In the genomic region with DNA sequence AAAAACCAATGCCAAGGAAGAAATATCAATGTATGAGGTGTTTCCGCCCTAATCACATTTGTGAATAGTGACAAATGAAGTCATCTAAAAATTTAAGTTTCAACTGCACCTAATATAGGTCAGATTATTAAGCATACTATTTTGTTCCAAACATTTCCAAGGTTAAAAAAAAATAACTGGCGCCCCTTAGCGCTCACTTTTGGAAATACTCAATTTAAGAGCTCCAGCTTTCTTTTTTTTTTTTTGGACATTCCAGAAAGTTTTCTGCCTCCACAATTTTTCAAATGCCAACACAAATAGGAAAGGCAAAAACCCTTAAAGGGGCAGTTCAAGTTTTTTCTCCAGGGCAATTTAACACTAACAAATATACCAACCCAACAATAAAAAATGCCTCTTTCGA, we compare ENCODE assay signal across 8 mouse cellular contexts. TPM values are rescaled to one million over a fixed set of nuclear protein-coding genes. Genes with fewer than 3 reads are reported as not detected.
DNase-seq lines count a peak whose midpoint lies in the region; ATAC-seq and TF ChIP-seq lines count a peak whose summit lies in the region.

No protein-coding gene starts in this region.

- H3K27ac ChIP-seq in bone marrow macrophage, adult 2 months (ENCODE audit: insufficient read depth, low read depth, low read length): peak overlapping the region; percentile 99
- peak overlapping the region; percentile 99 for H3K27ac ChIP-seq in forebrain, embryonic 10.5 days
- H3K27ac ChIP-seq in hindbrain, postnatal 0 days: peak overlapping the region; percentile 98
- H3K27ac ChIP-seq in liver, embryonic 16.5 days (ENCODE audit: low read length): peak overlapping the region; percentile 94

- ATAC-seq in hindbrain, postnatal 0 days: no peak
- no peak for ATAC-seq in liver, embryonic 16.5 days (ENCODE audit: low read depth)

- 9% methylated on average over 4 of the region's 4 CpGs for WGBS in forebrain, embryonic 10.5 days
- under 1% methylated on average over 4 of the region's 4 CpGs for WGBS in hindbrain, postnatal 0 days
- WGBS in liver, embryonic 16.5 days (ENCODE audit: insufficient replicate concordance): 7% methylated on average over 4 of the region's 4 CpGs

- H3K4me1 ChIP-seq in bone marrow macrophage, adult 2 months (ENCODE audit: control insufficient read depth, insufficient read depth, low read length): peaks cover 21% of the 10 kb centered on the region
- H3K4me1 ChIP-seq in forebrain, embryonic 10.5 days: peaks cover 55% of the 10 kb centered on the region
- H3K4me1 ChIP-seq in hindbrain, postnatal 0 days (ENCODE audit: insufficient read depth, low read length): peaks cover 11% of the 10 kb centered on the region
- peaks cover 11% of the 10 kb centered on the region for H3K4me1 ChIP-seq in liver, embryonic 16.5 days (ENCODE audit: control insufficient read depth, low read depth, low read length)

- H3K4me3 ChIP-seq in bone marrow macrophage, adult 2 months (ENCODE audit: insufficient read depth, low read length): peak overlapping the region; percentile 98
- H3K4me3 ChIP-seq in forebrain, embryonic 10.5 days: peak overlapping the region; percentile 88
- peak overlapping the region; percentile 96 for H3K4me3 ChIP-seq in hindbrain, postnatal 0 days (ENCODE audit: low read length)
- peak overlapping the region; percentile 94 for H3K4me3 ChIP-seq in liver, embryonic 16.5 days (ENCODE audit: low read depth, low read length)

- peak; percentile 40 for DNase-seq in thymus, postnatal 0 days (ENCODE audit: low spot score)
- no peak for DNase-seq in thymus, adult 18-20 months
- DNase-seq in forebrain, embryonic 10.5 days (ENCODE audit: extremely low spot score, low spot score): no peak
- DNase-seq in hindbrain, postnatal 0 days (ENCODE audit: low spot score): peak; percentile 86
- peak; percentile 49 for DNase-seq in skeletal muscle tissue, adult 2 months (ENCODE audit: low read depth, low spot score)
- DNase-seq in right cerebral cortex, postnatal 25 days: no peak

- peak overlapping the region; percentile 55 for H3K4me2 ChIP-seq in hindbrain, postnatal 0 days (ENCODE audit: low read depth, low read length)
- peak overlapping the region; percentile 92 for H3K4me2 ChIP-seq in liver, embryonic 16.5 days (ENCODE audit: low read depth, low read length)

- no peaks in the 10 kb centered on the region for H3K27me3 ChIP-seq in forebrain, embryonic 10.5 days (ENCODE audit: poor library complexity, severe bottlenecking)
- H3K27me3 ChIP-seq in hindbrain, postnatal 0 days (ENCODE audit: insufficient read depth, low read length): no peaks in the 10 kb centered on the region
- H3K27me3 ChIP-seq in liver, embryonic 16.5 days (ENCODE audit: control insufficient read depth, insufficient read depth, low read depth, low read length): no peaks in the 10 kb centered on the region

- H3K36me3 ChIP-seq in forebrain, embryonic 10.5 days (replicated peaks): peaks cover 12% of the 10 kb centered on the region
- H3K36me3 ChIP-seq in hindbrain, postnatal 0 days (ENCODE audit: insufficient read depth, low read length): no peaks in the 10 kb centered on the region
- H3K36me3 ChIP-seq in liver, embryonic 16.5 days (ENCODE audit: control insufficient read depth, insufficient read depth): no peaks in the 10 kb centered on the region

- H3K9me3 ChIP-seq in forebrain, embryonic 10.5 days: no peaks in the 10 kb centered on the region
- no peaks in the 10 kb centered on the region for H3K9me3 ChIP-seq in hindbrain, postnatal 0 days (ENCODE audit: low read length)
- no peaks in the 10 kb centered on the region for H3K9me3 ChIP-seq in liver, embryonic 16.5 days (replicated peaks; ENCODE audit: control insufficient read depth, low read length)

- no peak for TF ChIP-seq POLR2A in bone marrow macrophage, adult 2 months (IDR thresholded peaks at IDR 0.05; ENCODE audit: borderline replicate concordance, low read depth, low read length)

- TF ChIP-seq CTCF in bone marrow macrophage, adult 2 months (IDR thresholded peaks at IDR 0.05; ENCODE audit: low read depth, low read length): no peak
- TF ChIP-seq CTCF in hindbrain, postnatal 0 days (IDR thresholded peaks at IDR 0.05; ENCODE audit: low read depth): peak; percentile 55

- peak overlapping the region; percentile 97 for H3K9ac ChIP-seq in hindbrain, postnatal 0 days (replicated peaks; ENCODE audit: low read length)
- H3K9ac ChIP-seq in liver, embryonic 16.5 days (ENCODE audit: low read depth, low read length): peak overlapping the region; percentile 94

RNA-seq across cellular contexts. Expression of a gene that starts 2.5 kb away (rescaled TPM):
- 14.0 and 16.8 TPM in 2 replicates for polyA plus RNA-seq in thymus, postnatal 0 days (2015; fragmentation: Nextera tagmentation; extraction: Ambion mirVana)
- polyA plus RNA-seq in bone marrow macrophage, adult 2 months (2012; ENCODE audit: insufficient read depth, insufficient read length, missing spikeins): 185 and 255 TPM in 2 replicates
- polyA plus RNA-seq in forebrain, embryonic 10.5 days (2016; fragmentation: Nextera tagmentation; extraction: Ambion mirVana): 40.5 and 47.0 TPM in 2 replicates
- total RNA-seq in hindbrain, postnatal 0 days (2014; rRNA removed): 466 and 482 TPM in 2 replicates
- polyA plus RNA-seq in hindbrain, postnatal 0 days (2015; fragmentation: Nextera tagmentation; extraction: Ambion mirVana): 66.7 and 77.3 TPM in 2 replicates
- 5.5 and 6.6 TPM in 2 replicates for polyA plus RNA-seq in liver, embryonic 16.5 days (2015; fragmentation: Nextera tagmentation; extraction: Ambion mirVana)

Comparison
In these comparisons a context has a peak if more than half of its experiments do, and no peak if none do; other contexts are left out.
1. DNase-seq: peak in thymus, postnatal 0 days (single experiment), hindbrain, postnatal 0 days (single experiment) and skeletal muscle tissue, adult 2 months (single experiment); none in thymus, adult 18-20 months (0 of 2), forebrain, embryonic 10.5 days (single experiment) and right cerebral cortex, postnatal 25 days (single experiment).
2. Peak in every context shown above with its lines, with median percentiles within 50 percentile points of each other: H3K27ac ChIP-seq and H3K4me3 ChIP-seq.